Mouse (Mus musculus) spleen, adult 2 months (tissue): ENCODE measurements at regions not wholly inside any gene's neighbourhood (a gene's known extent, or its start where the extent isn't known, plus 50 kb on each side); places are given as distances from the start of the nearest gene placed in this dataset.

Experiments
- DNase-seq, 2 experiments: peaks; one replicate each; pipeline versions ENCODE4 v3.0.0 to v3.0.0-alpha.2; 2012 to 2021; ENCODE audit warnings: low spot score in 2 of 2, low read depth in 1 of 2
- H3K27ac ChIP-seq: fragments of 200-500 bp; 2 replicates; pipeline ENCODE4 v1.5.1; 2012; ENCODE audit warnings: low read length, inconsistent platforms; ENCODE audit not compliant: insufficient read depth
- H3K27me3 ChIP-seq: fragments of 200-500 bp; 2 replicates; pipeline ENCODE4 v1.6.1; 2012; ENCODE audit warnings: mild to moderate bottlenecking, moderate library complexity, low read length, inconsistent platforms; ENCODE audit not compliant: control insufficient read depth, insufficient read depth
- H3K36me3 ChIP-seq: fragments of 200-500 bp; 2 replicates; pipeline ENCODE4 v1.6.1; 2012; ENCODE audit warnings: mild to moderate bottlenecking, low read length, inconsistent platforms; ENCODE audit not compliant: control insufficient read depth, insufficient read depth
- H3K4me1 ChIP-seq: fragments of 200-500 bp; 2 replicates; pipeline ENCODE4 v1.6.1; 2011; ENCODE audit warnings: inconsistent platforms; ENCODE audit not compliant: control insufficient read depth, insufficient read depth, insufficient read length
- H3K4me3 ChIP-seq: fragments of 200-500 bp; 2 replicates; pipeline ENCODE4 v1.5.1; 2011; ENCODE audit warnings: mild to moderate bottlenecking, inconsistent platforms; ENCODE audit not compliant: insufficient read depth, insufficient read length; ENCODE audit errors: extremely low read depth
- CTCF ChIP-seq: fragments of 200-500 bp; IDR thresholded peaks from 2 replicates; pipeline ENCODE4 v1.5.1; 2011; ENCODE audit warnings: mild to moderate bottlenecking, inconsistent platforms; ENCODE audit not compliant: insufficient read depth, insufficient read length, insufficient replicate concordance; ENCODE audit errors: extremely low read depth
- POLR2A ChIP-seq: fragments of 200-500 bp; IDR thresholded peaks from 2 replicates; pipeline ENCODE4 v1.6.1; 2011; ENCODE audit warnings: low read depth, low read length, inconsistent platforms
- WGBS: fragments of 180-500 bp; shearing (Covaris S2); methylation state at CpG from one replicate; pipeline ENCODE4 v1.1.7; 2018; 5-methylcytosine and 5-hydroxymethylcytosine counted together

DNA sequence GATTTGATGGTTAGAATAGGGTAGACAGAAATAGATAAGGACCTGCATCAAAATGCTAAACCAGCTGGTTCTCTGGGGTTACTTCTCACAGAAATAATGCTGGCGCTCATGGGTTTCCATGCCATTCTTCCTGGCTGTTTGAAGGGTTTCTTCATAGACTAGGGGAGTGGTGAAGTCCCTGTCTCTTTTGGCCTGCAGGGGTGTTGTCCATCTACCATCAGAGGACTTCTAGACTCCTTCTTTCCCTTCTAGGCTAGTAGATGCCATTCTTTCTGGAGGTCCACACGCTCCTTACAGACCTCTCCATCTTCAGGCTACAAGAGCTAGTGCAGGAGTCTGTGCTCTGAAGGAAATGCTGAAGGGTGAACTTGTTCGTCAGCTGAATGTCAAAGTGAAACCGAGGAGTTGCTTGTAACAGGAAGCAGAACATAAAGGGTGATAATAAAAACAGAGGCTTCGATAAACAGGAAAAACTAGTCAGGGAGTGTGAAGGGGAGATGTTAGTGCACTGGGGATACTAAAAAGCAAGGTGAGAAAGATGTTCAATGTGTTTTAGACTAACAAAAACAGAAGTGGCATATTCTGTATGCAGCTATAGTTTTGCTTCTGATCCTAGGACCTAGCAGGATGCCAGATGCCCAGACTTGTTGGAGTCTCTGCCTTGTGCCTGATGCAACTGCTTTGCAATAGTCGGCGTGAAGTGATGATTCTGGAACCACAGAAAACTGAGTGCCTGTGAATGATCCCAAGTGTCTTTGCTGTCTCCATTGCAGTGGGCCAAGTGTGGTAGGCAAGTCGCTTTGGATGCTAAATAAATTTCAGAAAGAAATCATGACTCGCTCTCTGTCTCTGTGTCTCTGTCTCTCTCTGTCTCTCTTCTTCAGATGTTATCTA, 335.1 kb downstream of the Rnd3 start:
- Histone ChIP-seq H3K27me3 (no peaks in the 10 kb centered on the region), H3K4me3 (no peak overlapping the region), H3K27ac (0 out of 2 replicates have a peak overlapping the region, but pooled peaks have one; percentile 30), H3K36me3 (no peaks in the 10 kb centered on the region), H3K4me1 (peaks cover 10% of the 10 kb centered on the region; the same call in 1 of the 2 replicates)
- TF ChIP-seq CTCF, result no peak
- DNase-seq, result peak in 1 of 2 experiments; percentile 8
- WGBS, result 51% methylated on average over 9 of the region's 9 CpGs

DNA sequence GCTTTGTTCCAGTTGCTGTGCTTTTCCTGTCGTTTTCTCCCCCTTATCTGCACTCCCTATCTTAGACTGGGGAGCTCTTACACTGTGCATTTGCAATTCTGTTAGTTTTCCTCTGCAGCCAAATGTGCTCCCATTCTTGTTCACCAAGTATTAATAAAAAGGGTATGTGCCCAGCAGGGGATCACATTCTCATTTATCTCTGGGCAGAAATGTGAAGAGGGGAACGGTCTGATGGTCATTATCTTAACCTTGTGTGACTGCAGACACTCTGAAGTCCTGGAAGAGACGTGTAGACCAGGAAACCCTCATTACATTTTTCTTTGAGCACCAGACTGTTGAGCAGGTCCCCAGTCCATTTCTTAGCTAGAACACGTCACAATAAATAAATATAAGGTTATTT, 336.6 kb downstream of the Rnd3 start:
- H3K27ac ChIP-seq, result no peak overlapping the region
- 72% methylated on average over 4 of the region's 4 CpGs for WGBS
- H3K4me3 ChIP-seq, result no peak overlapping the region
- no peaks in the 10 kb centered on the region for H3K27me3 ChIP-seq
- no peak for DNase-seq
- H3K36me3 ChIP-seq, result no peaks in the 10 kb centered on the region
- peaks cover 10% of the 10 kb centered on the region; the same call in 1 of the 2 replicates for H3K4me1 ChIP-seq
- TF ChIP-seq POLR2A, result no peak
- TF ChIP-seq CTCF, result no peak

DNA sequence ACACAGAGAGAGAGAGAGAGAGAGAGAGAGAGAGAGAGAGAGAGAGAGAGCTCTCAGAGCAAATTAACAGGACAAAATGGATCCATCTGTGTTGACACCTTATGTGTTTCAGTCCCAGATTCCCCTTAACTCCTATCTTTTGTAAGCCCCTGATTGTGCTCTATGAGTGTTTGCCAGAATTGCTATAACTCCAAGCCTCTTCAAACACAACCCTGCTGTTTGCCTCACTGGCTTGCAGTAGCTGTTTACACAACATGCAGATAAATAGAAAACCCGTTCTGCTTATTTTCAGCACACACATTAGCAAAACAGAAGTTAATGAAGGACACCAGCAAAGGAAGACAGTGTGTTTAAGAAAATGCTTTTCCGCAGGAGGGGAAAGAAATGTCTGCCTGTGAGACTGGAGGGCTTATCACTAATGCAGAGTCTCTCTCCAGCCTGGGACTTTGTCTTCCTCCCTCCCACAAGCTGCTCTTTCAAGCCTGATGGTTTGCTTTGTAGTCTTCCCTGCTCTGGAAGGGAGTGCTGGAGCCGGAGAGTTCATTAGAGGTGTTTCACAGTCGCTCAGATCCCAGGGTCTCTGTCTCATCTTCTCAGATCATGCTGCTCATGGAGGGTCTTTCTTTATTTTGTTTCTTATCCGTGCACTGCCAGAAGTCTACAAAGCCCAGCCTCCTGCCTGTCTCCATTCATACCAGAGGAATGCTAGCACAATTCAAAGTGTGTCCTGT, 338.4 kb downstream of the Rnd3 start:
- 82% methylated on average over 5 of the region's 5 CpGs for WGBS
- no peaks in the 10 kb centered on the region for H3K27me3 ChIP-seq
- no peak for DNase-seq
- peaks cover 4% of the 10 kb centered on the region; the same call in 1 of the 2 replicates for H3K4me1 ChIP-seq
- TF ChIP-seq POLR2A (no peak), CTCF (no peak)
- H3K27ac ChIP-seq, result no peak overlapping the region
- no peaks in the 10 kb centered on the region for H3K36me3 ChIP-seq
- H3K4me3 ChIP-seq, result no peak overlapping the region

- Histone ChIP-seq H3K27ac (no peak overlapping the region), H3K27me3 (no peaks in the 10 kb centered on the region), H3K4me3 (no peak overlapping the region), H3K36me3 (no peaks in the 10 kb centered on the region), H3K4me1 (peaks cover 2% of the 10 kb centered on the region; the same call in 1 of the 2 replicates)
- TF ChIP-seq CTCF (no peak), POLR2A (no peak)
- 92% methylated on average over 3 of the region's 3 CpGs for WGBS
- DNase-seq, result no peak
Observed at GRCm38 (mm10) chr2:50809823-50810222, 339.1 kb downstream of the Rnd3 start.

- H3K4me1 ChIP-seq, result no peaks in the 10 kb centered on the region; the same call in 1 of the 2 replicates
- H3K36me3 ChIP-seq, result no peaks in the 10 kb centered on the region
- H3K27me3 ChIP-seq, result no peaks in the 10 kb centered on the region
- TF ChIP-seq POLR2A, result no peak
- WGBS, result 77% methylated on average over 6 of the region's 6 CpGs
- H3K27ac ChIP-seq, result no peak overlapping the region
- DNase-seq, result no peak
- H3K4me3 ChIP-seq, result no peak overlapping the region
Observed at GRCm38 (mm10) chr2:50807162-50807960, 341.6 kb downstream of the Rnd3 start.

DNA sequence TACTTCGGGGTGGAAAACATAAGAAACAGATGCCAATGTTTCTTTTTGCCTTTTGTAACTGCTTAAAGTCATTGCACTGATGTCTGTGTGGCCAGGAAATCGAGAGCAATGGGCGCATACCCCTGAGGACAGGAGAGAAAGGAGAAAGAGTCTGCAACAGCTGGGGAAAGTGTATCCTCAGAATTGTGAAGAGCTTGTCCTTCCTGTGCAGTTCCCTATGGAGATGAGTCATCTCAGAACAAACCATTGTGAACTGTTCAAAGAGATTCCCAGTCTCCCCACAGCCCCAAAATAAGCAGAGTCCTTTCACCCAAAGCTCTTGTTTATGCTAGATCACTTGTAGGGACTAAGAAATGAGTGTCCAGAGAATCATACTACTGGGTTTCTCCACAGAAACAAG, 343.3 kb downstream of the Rnd3 start:
- no peaks in the 10 kb centered on the region for H3K36me3 ChIP-seq
- TF ChIP-seq CTCF (no peak), POLR2A (no peak)
- H3K27me3 ChIP-seq, result no peaks in the 10 kb centered on the region
- no peak overlapping the region for H3K27ac ChIP-seq
- H3K4me3 ChIP-seq, result no peak overlapping the region
- no peak for DNase-seq
- 81% methylated on average over 3 of the region's 3 CpGs for WGBS
- H3K4me1 ChIP-seq, result no peaks in the 10 kb centered on the region

DNA sequence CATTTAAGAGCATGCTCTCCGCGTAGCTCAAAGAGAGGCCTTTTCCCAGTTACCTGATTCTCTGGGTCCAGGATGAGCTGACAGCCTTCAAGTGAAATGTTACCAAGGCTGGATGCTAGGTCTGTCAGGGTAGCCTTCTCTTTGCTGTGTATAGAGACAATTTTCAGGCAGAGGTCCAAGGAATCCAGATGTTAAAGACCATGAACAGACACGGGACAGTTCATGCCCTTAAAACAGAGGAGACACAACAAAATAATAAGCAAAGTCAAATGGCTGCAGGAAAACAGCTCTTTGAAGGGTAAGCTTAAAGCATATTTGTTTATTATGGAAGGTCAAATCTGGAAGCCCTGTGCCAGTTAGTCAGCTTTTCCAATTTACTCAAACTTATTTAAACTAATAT, 352.8 kb downstream of the Rnd3 start:
- no peak for DNase-seq
- H3K4me1 ChIP-seq, result no peaks in the 10 kb centered on the region
- H3K36me3 ChIP-seq, result no peaks in the 10 kb centered on the region
- 89% methylated on average over 3 of the region's 3 CpGs for WGBS
- no peak overlapping the region for H3K4me3 ChIP-seq
- no peak overlapping the region for H3K27ac ChIP-seq
- H3K27me3 ChIP-seq, result no peaks in the 10 kb centered on the region
- TF ChIP-seq POLR2A (no peak), CTCF (no peak)
